ENCODE assay signal across 21 mouse cellular contexts in genomic region chr12:57897751-57898250, GRCm38 (mm10).
A peak's percentile ranks its signal among the peaks of the same experiment; 100 is the strongest.
DNase-seq lines count a peak whose midpoint lies in the region; TF ChIP-seq lines count a peak whose summit lies in the region.
"Had no signal": no experiment of that assay in that cellular context is flagged by ENCODE, and none has a peak within 500 bp of the region (broad histone marks: within the 10 kb centered on the region; RNA-seq: fewer than 3 reads in every experiment).

No protein-coding gene starts in this region.

- intact Hi-C loops in gastrocnemius, adult 2 months (cut with DNase I), result no loop called here
- intact Hi-C loops in heart, postnatal 14 days (cut with DNase I), result no loop called here

- no peak for TF ChIP-seq CTCF in gastrocnemius, adult 2 months (IDR thresholded peaks at IDR 0.05)

- H3K4me3 ChIP-seq in gastrocnemius, adult 2 months, result no peak overlapping the region
- H3K4me3 ChIP-seq: embryonic facial prominence, embryonic 13.5 days; forebrain, embryonic 10.5 days; forebrain, embryonic 13.5 days; heart, embryonic 13.5 days; hindbrain, embryonic 12.5 days; hindbrain, embryonic 15.5 days had no signal

- H3K27ac ChIP-seq in gastrocnemius, adult 2 months, result peak overlapping the region; percentile 31; the same call in 1 of the 2 replicates
- H3K27ac ChIP-seq: embryonic facial prominence, embryonic 13.5 days; forebrain, embryonic 10.5 days; forebrain, embryonic 13.5 days; heart, embryonic 13.5 days; hindbrain, embryonic 12.5 days; hindbrain, embryonic 15.5 days had no signal

- DNase-seq in adrenal gland, postnatal 10 days, result peak; percentile 3
- no peak for DNase-seq in adrenal gland, adult 18-20 months (ENCODE audit: low spot score in 2 of 2)
- DNase-seq in gastrocnemius, adult 2 months, result peak; percentile 27
- no peak for DNase-seq in gastrocnemius, postnatal 10 days
- peak; percentile 5 to 7 for DNase-seq in heart, adult 18-20 months
- DNase-seq in heart, postnatal 14 days, result no peak
- peak; percentile 0 for DNase-seq in lung, postnatal 36 days
- DNase-seq in lung, postnatal 10 days, result no peak
- DNase-seq: adrenal gland, adult 8-10 months; B cell, adult 2 months; cerebellum, adult 11 months; cerebellum, adult 2 months; cerebellum, adult 9-11 months; cerebellum, postnatal 25 days; kidney, adult 2 months had no signal

Comparison
In these comparisons a context has a peak if more than half of its experiments do, and no peak if none do; other contexts are left out.
1. DNase-seq: peak in adrenal gland, postnatal 10 days (single experiment), gastrocnemius, adult 2 months (single experiment), heart, adult 18-20 months (2 of 2) and lung, postnatal 36 days (single experiment); none in adrenal gland, adult 18-20 months (0 of 2), gastrocnemius, postnatal 10 days (single experiment), heart, postnatal 14 days (0 of 2) and lung, postnatal 10 days (single experiment).